In genomic region chr5:64812124-64812982, GRCm38 (mm10) we compare ENCODE assay signal across 8 mouse cellular contexts. TPM values are rescaled to one million over a fixed set of nuclear protein-coding genes. Genes with fewer than 3 reads are reported as not detected.
A peak's percentile ranks its signal among the peaks of the same experiment; 100 is the strongest.
DNase-seq lines count a peak whose midpoint lies in the region; ATAC-seq and TF ChIP-seq lines count a peak whose summit lies in the region.

No protein-coding gene starts in this region.

- peaks cover 11% of the 10 kb centered on the region; the same call in 1 of the 2 replicates for H3K4me1 ChIP-seq in cerebellum, adult 2 months (ENCODE audit: control insufficient read depth, insufficient read depth, low read length)
- 0 out of 2 replicates have a peak, but pooled peaks cover 1% of the 10 kb centered on the region for H3K4me1 ChIP-seq in cortical plate, adult 2 months (ENCODE audit: control insufficient read depth, insufficient read depth, low read length)
- H3K4me1 ChIP-seq in lung, embryonic 14.5 days (ENCODE audit: insufficient read depth), result peaks cover 46% of the 10 kb centered on the region
- peaks cover 48% of the 10 kb centered on the region for H3K4me1 ChIP-seq in neural tube, embryonic 15.5 days

- TF ChIP-seq CTCF in cerebellum, adult 2 months (IDR thresholded peaks at IDR 0.05; ENCODE audit: borderline replicate concordance, insufficient read depth, low read depth, low read length), result no peak
- TF ChIP-seq CTCF in cortical plate, adult 2 months (IDR thresholded peaks at IDR 0.05; ENCODE audit: extremely low read depth, insufficient read depth, low read length), result no peak
- no peak for TF ChIP-seq CTCF in lung, embryonic 14.5 days (IDR thresholded peaks at IDR 0.05; ENCODE audit: low read depth)

- ATAC-seq in lung, embryonic 14.5 days (ENCODE audit: insufficient read depth), result peak; percentile 19; the same call in 1 of the 2 replicates
- ATAC-seq in neural tube, embryonic 15.5 days (ENCODE audit: low FRiP score), result no peak

- H3K36me3 ChIP-seq in lung, embryonic 14.5 days (ENCODE audit: insufficient read depth), result peaks cover 13% of the 10 kb centered on the region
- no peaks in the 10 kb centered on the region for H3K36me3 ChIP-seq in neural tube, embryonic 15.5 days

- peak overlapping the region; percentile 10 for H3K9ac ChIP-seq in lung, embryonic 14.5 days
- H3K9ac ChIP-seq in neural tube, embryonic 15.5 days (replicated peaks), result peak overlapping the region; percentile 21; the same call in 1 of the 2 replicates

- no peak overlapping the region for H3K4me3 ChIP-seq in cerebellum, adult 2 months (replicated peaks; ENCODE audit: insufficient read depth, low read depth, low read length)
- no peak overlapping the region for H3K4me3 ChIP-seq in cortical plate, adult 2 months (ENCODE audit: insufficient read depth, low read length)
- peak overlapping the region; percentile 23 for H3K4me3 ChIP-seq in lung, embryonic 14.5 days (ENCODE audit: low read depth, low read length)
- H3K4me3 ChIP-seq in neural tube, embryonic 15.5 days (replicated peaks), result no peak overlapping the region

- no peaks in the 10 kb centered on the region for H3K9me3 ChIP-seq in lung, embryonic 14.5 days (ENCODE audit: low read depth, low read length)
- no peaks in the 10 kb centered on the region for H3K9me3 ChIP-seq in neural tube, embryonic 15.5 days (replicated peaks)

- no peaks in the 10 kb centered on the region for H3K27me3 ChIP-seq in cerebellum, adult 2 months (ENCODE audit: control insufficient read depth, insufficient read depth, low read length)
- H3K27me3 ChIP-seq in lung, embryonic 14.5 days (ENCODE audit: insufficient read depth, low read length), result no peaks in the 10 kb centered on the region
- no peaks in the 10 kb centered on the region for H3K27me3 ChIP-seq in neural tube, embryonic 15.5 days (replicated peaks)

- peak overlapping the region; percentile 11; the same call in 1 of the 2 replicates for H3K27ac ChIP-seq in cerebellum, adult 2 months (ENCODE audit: insufficient read depth, low read length)
- 0 out of 2 replicates have a peak overlapping the region, but pooled peaks have one; percentile 17 for H3K27ac ChIP-seq in cortical plate, adult 2 months (ENCODE audit: insufficient read depth, low read length)
- peak overlapping the region; percentile 93 for H3K27ac ChIP-seq in lung, embryonic 14.5 days (ENCODE audit: low read depth)
- peak overlapping the region; percentile 56 for H3K27ac ChIP-seq in neural tube, embryonic 15.5 days (replicated peaks)

- no peak for DNase-seq in cerebellum, adult 2 months
- DNase-seq in cerebellum, adult 9-10 months, result no peak
- peak; percentile 96 to 97 for DNase-seq in heart, adult 18-20 months
- peak; percentile 90 for DNase-seq in kidney, adult 11 months
- DNase-seq in lung, embryonic 14.5 days, result peak; percentile 83
- DNase-seq in thymus, postnatal 4 days, result peak; percentile 62

- peak overlapping the region; percentile 59 for H3K4me2 ChIP-seq in lung, embryonic 14.5 days
- H3K4me2 ChIP-seq in neural tube, embryonic 15.5 days, result peak overlapping the region; percentile 35

- TF ChIP-seq POLR2A in cerebellum, adult 2 months (IDR thresholded peaks at IDR 0.05; ENCODE audit: borderline replicate concordance, insufficient read depth, low read length), result no peak
- TF ChIP-seq POLR2A in cortical plate, adult 2 months (IDR thresholded peaks at IDR 0.05; ENCODE audit: extremely low read depth, insufficient read depth, low read length), result no peak

- WGBS in cerebellum, adult 2 months, result 49% methylated on average over 22 of the region's 22 CpGs
- WGBS in lung, embryonic 14.5 days, result 7% methylated on average over 22 of the region's 22 CpGs
- 30% methylated on average over 22 of the region's 22 CpGs for WGBS in neural tube, embryonic 15.5 days

RNA-seq across cellular contexts. Expression of gene Klf3, which starts 9.2 kb away (rescaled TPM):
- 16.4 and 18.6 TPM in 2 replicates for polyA plus RNA-seq in cerebellum, adult 2 months (2012; rRNA removed)
- 18.7 TPM in 2 replicates for polyA plus RNA-seq in cortical plate, adult 2 months (2012; rRNA removed)
- 10 to 100 TPM; 36.9 to 49.1 TPM for total RNA-seq in heart, adult 18-20 months (2021)
- 63.2 and 69.3 TPM in 2 replicates for polyA plus RNA-seq in lung, embryonic 14.5 days (2014; fragmentation: Nextera tagmentation; extraction: Ambion mirVana)
- 16.6 and 32.0 TPM in 2 replicates for polyA plus RNA-seq in neural tube, embryonic 15.5 days (2015; fragmentation: Nextera tagmentation; extraction: Ambion mirVana)

Comparison
In these comparisons a context has a peak if more than half of its experiments do, and no peak if none do; other contexts are left out.
1. DNase-seq: peak in heart, adult 18-20 months (2 of 2), kidney, adult 11 months (single experiment), lung, embryonic 14.5 days (single experiment) and thymus, postnatal 4 days (single experiment); none in cerebellum, adult 2 months (0 of 2) and cerebellum, adult 9-10 months (single experiment).
2. H3K27ac ChIP-seq: peak in every context shown above with its lines; median percentile 93 in lung, embryonic 14.5 days; 56 in neural tube, embryonic 15.5 days; 17 in cortical plate, adult 2 months; 11 in cerebellum, adult 2 months.